14 mouse cellular contexts compared by ENCODE assay signal in genomic region chr10:86479718-86480121, GRCm38 (mm10). TPM values are rescaled to one million over a fixed set of nuclear protein-coding genes. Genes with fewer than 3 reads are reported as not detected.
DNase-seq lines count a peak whose midpoint lies in the region; ATAC-seq and TF ChIP-seq lines count a peak whose summit lies in the region.
"Had no signal": no experiment of that assay in that cellular context is flagged by ENCODE, and none has a peak within 500 bp of the region (broad histone marks: within the 10 kb centered on the region; RNA-seq: fewer than 3 reads in every experiment).

No protein-coding gene starts in this region.

- H3K36me3 ChIP-seq in hindbrain, embryonic 16.5 days (ENCODE audit: control insufficient read depth, insufficient read depth, low read length) = 0 out of 2 replicates have a peak, but pooled peaks cover 2% of the 10 kb centered on the region
- H3K36me3 ChIP-seq in hindbrain, embryonic 10.5 days = no peaks in the 10 kb centered on the region
- H3K36me3 ChIP-seq in midbrain, postnatal 0 days (ENCODE audit: insufficient read depth, low read length) = peaks cover 7% of the 10 kb centered on the region; the same call in 1 of the 2 replicates
- 0 out of 2 replicates have a peak, but pooled peaks cover 4% of the 10 kb centered on the region for H3K36me3 ChIP-seq in midbrain, embryonic 15.5 days (replicated peaks)
- H3K36me3 ChIP-seq in limb, embryonic 13.5 days = no peaks in the 10 kb centered on the region
- H3K36me3 ChIP-seq: midbrain, embryonic 12.5 days; neural tube, embryonic 13.5 days had no signal

- H3K4me1 ChIP-seq in hindbrain, embryonic 16.5 days (ENCODE audit: control insufficient read depth, insufficient read depth, low read depth, low read length) = peaks cover 3% of the 10 kb centered on the region; the same call in 1 of the 2 replicates
- peaks cover 3% of the 10 kb centered on the region; the same call in 1 of the 2 replicates for H3K4me1 ChIP-seq in hindbrain, embryonic 10.5 days (replicated peaks)
- H3K4me1 ChIP-seq in midbrain, postnatal 0 days (ENCODE audit: insufficient read depth, low read length) = no peaks in the 10 kb centered on the region
- H3K4me1 ChIP-seq in midbrain, embryonic 15.5 days = no peaks in the 10 kb centered on the region
- H3K4me1 ChIP-seq in limb, embryonic 13.5 days = peaks cover 17% of the 10 kb centered on the region
- H3K4me1 ChIP-seq: midbrain, embryonic 12.5 days; neural tube, embryonic 13.5 days had no signal

- no peaks in the 10 kb centered on the region for H3K9me3 ChIP-seq in hindbrain, embryonic 16.5 days (ENCODE audit: control insufficient read depth, low read length)
- no peaks in the 10 kb centered on the region for H3K9me3 ChIP-seq in hindbrain, embryonic 10.5 days
- no peaks in the 10 kb centered on the region for H3K9me3 ChIP-seq in midbrain, postnatal 0 days (ENCODE audit: low read length)
- H3K9me3 ChIP-seq in midbrain, embryonic 15.5 days = no peaks in the 10 kb centered on the region
- H3K9me3 ChIP-seq in limb, embryonic 13.5 days = no peaks in the 10 kb centered on the region
- H3K9me3 ChIP-seq: midbrain, embryonic 12.5 days; neural tube, embryonic 13.5 days had no signal

- H3K27me3 ChIP-seq in hindbrain, embryonic 16.5 days (replicated peaks; ENCODE audit: control insufficient read depth, insufficient read depth, low read length) = no peaks in the 10 kb centered on the region
- no peaks in the 10 kb centered on the region for H3K27me3 ChIP-seq in hindbrain, embryonic 10.5 days (ENCODE audit: insufficient read depth, poor library complexity, severe bottlenecking)
- H3K27me3 ChIP-seq in midbrain, postnatal 0 days (ENCODE audit: insufficient read depth, low read length) = no peaks in the 10 kb centered on the region
- no peaks in the 10 kb centered on the region for H3K27me3 ChIP-seq in midbrain, embryonic 15.5 days (replicated peaks)
- no peaks in the 10 kb centered on the region for H3K27me3 ChIP-seq in limb, embryonic 13.5 days
- H3K27me3 ChIP-seq: midbrain, embryonic 12.5 days; neural tube, embryonic 13.5 days had no signal

- no peak overlapping the region for H3K27ac ChIP-seq in hindbrain, embryonic 16.5 days (ENCODE audit: low read depth, low read length)
- H3K27ac ChIP-seq in hindbrain, embryonic 10.5 days = no peak overlapping the region
- no peak overlapping the region for H3K27ac ChIP-seq in midbrain, postnatal 0 days (ENCODE audit: low read depth, low read length)
- no peak overlapping the region for H3K27ac ChIP-seq in midbrain, embryonic 15.5 days
- H3K27ac ChIP-seq in limb, embryonic 13.5 days = no peak overlapping the region
- H3K27ac ChIP-seq: midbrain, embryonic 12.5 days; neural tube, embryonic 13.5 days had no signal

- H3K4me3 ChIP-seq in hindbrain, embryonic 16.5 days (ENCODE audit: low read length) = no peak overlapping the region
- H3K4me3 ChIP-seq in hindbrain, embryonic 10.5 days = no peak overlapping the region
- no peak overlapping the region for H3K4me3 ChIP-seq in midbrain, postnatal 0 days (ENCODE audit: low read depth, low read length)
- no peak overlapping the region for H3K4me3 ChIP-seq in midbrain, embryonic 15.5 days
- H3K4me3 ChIP-seq in limb, embryonic 13.5 days = no peak overlapping the region
- H3K4me3 ChIP-seq: midbrain, embryonic 12.5 days; neural tube, embryonic 13.5 days had no signal

- no peak for DNase-seq in hindbrain, embryonic 10.5 days (ENCODE audit: low spot score)
- peak; percentile 60 for DNase-seq in midbrain, postnatal 0 days (ENCODE audit: low spot score)
- DNase-seq in cerebellum, postnatal 14 days = peak; percentile 99
- DNase-seq in adrenal gland, postnatal 4 days (ENCODE audit: low spot score in 2 of 2) = no peak
- DNase-seq: lung, postnatal 10 days; right cerebral cortex, postnatal 25 days; thymus, postnatal 4 days had no signal

- ATAC-seq in hindbrain, embryonic 16.5 days = peak; percentile 66
- ATAC-seq in midbrain, postnatal 0 days (ENCODE audit: low FRiP score) = no peak; the same call in 1 of the 2 replicates
- no peak for ATAC-seq in midbrain, embryonic 15.5 days (replicated peaks)
- ATAC-seq in limb, embryonic 13.5 days (ENCODE audit: low FRiP score, low read depth) = peak; percentile 66; the same call in 1 of the 2 replicates
- no peak for ATAC-seq in erythroblast, adult 5-6 weeks (replicated peaks; ENCODE audit: low FRiP score, poor library complexity, severe bottlenecking)

- H3K4me2 ChIP-seq in hindbrain, embryonic 16.5 days (ENCODE audit: low read length) = no peak overlapping the region
- H3K4me2 ChIP-seq in midbrain, postnatal 0 days (ENCODE audit: low read depth, low read length, poor library complexity, severe bottlenecking) = no peak overlapping the region
- no peak overlapping the region for H3K4me2 ChIP-seq in midbrain, embryonic 15.5 days
- no peak overlapping the region for H3K4me2 ChIP-seq in limb, embryonic 13.5 days (replicated peaks)
- H3K4me2 ChIP-seq: midbrain, embryonic 12.5 days; neural tube, embryonic 13.5 days had no signal

- TF ChIP-seq CTCF in midbrain, postnatal 0 days (IDR thresholded peaks at IDR 0.05) = no peak

- H3K9ac ChIP-seq in hindbrain, embryonic 16.5 days (ENCODE audit: low read depth, low read length) = no peak overlapping the region
- H3K9ac ChIP-seq in midbrain, postnatal 0 days (replicated peaks; ENCODE audit: low read length, poor library complexity, severe bottlenecking) = no peak overlapping the region
- no peak overlapping the region for H3K9ac ChIP-seq in midbrain, embryonic 15.5 days
- no peak overlapping the region for H3K9ac ChIP-seq in limb, embryonic 13.5 days
- H3K9ac ChIP-seq: midbrain, embryonic 12.5 days; neural tube, embryonic 13.5 days had no signal

- WGBS in hindbrain, embryonic 16.5 days = 46% methylated on average over 4 of the region's 4 CpGs
- 64% methylated on average over 4 of the region's 4 CpGs for WGBS in hindbrain, embryonic 10.5 days
- WGBS in midbrain, postnatal 0 days = 76% methylated on average over 4 of the region's 4 CpGs
- 72% methylated on average over 4 of the region's 4 CpGs for WGBS in midbrain, embryonic 15.5 days
- WGBS in limb, embryonic 13.5 days = 11% methylated on average over 4 of the region's 4 CpGs

RNA-seq across cellular contexts. Expression of gene Syn3, which starts 19.0 kb away (rescaled TPM):
- polyA plus RNA-seq in hindbrain, embryonic 16.5 days (2015; fragmentation: Nextera tagmentation; extraction: Ambion mirVana) = 29.9 and 31.3 TPM in 2 replicates
- 3.2 and 3.9 TPM in 2 replicates for polyA plus RNA-seq in hindbrain, embryonic 10.5 days (2016; fragmentation: Nextera tagmentation; extraction: Ambion mirVana)
- total RNA-seq in midbrain, postnatal 0 days (2014; rRNA removed) = 67.0 and 83.2 TPM in 2 replicates
- polyA plus RNA-seq in midbrain, postnatal 0 days (2015; fragmentation: Nextera tagmentation; extraction: Ambion mirVana) = 19.3 and 22.0 TPM in 2 replicates
- polyA plus RNA-seq in midbrain, embryonic 15.5 days (2015; fragmentation: Nextera tagmentation; extraction: Ambion mirVana) = 26.0 and 31.7 TPM in 2 replicates
- 2.9 and 3.1 TPM in 2 replicates for polyA plus RNA-seq in limb, embryonic 13.5 days (2015; fragmentation: Nextera tagmentation; extraction: Ambion mirVana)
- total RNA-seq in adrenal gland, postnatal 4 days (2021) = 1 to 10 TPM; 5.0 to 6.8 TPM
- total RNA-seq in erythroblast, adult 5-6 weeks (2015; ENCODE audit: low replicate concordance) = not detected in 2 replicates
- total RNA-seq in erythroblast, adult 5-6 weeks (2017; ENCODE audit: low replicate concordance) = 0.77 and 0.84 TPM in 2 replicates
- total RNA-seq: MEL had no signal

Comparison
In these comparisons a context has a peak if more than half of its experiments do, and no peak if none do; other contexts are left out.
1. ATAC-seq: peak in hindbrain, embryonic 16.5 days (single experiment) and limb, embryonic 13.5 days (single experiment); none in midbrain, postnatal 0 days (single experiment), midbrain, embryonic 15.5 days (single experiment) and erythroblast, adult 5-6 weeks (single experiment).
2. DNase-seq: peak in midbrain, postnatal 0 days (single experiment) and cerebellum, postnatal 14 days (2 of 2); none in hindbrain, embryonic 10.5 days (single experiment) and adrenal gland, postnatal 4 days (0 of 2).